Mouse (Mus musculus): ENCODE measurements around the gene Usp50. TPM values are rescaled to one million over a fixed set of nuclear protein-coding genes. Genes with fewer than 3 reads are reported as not detected.
A peak's percentile ranks its signal among the peaks of the same experiment; 100 is the strongest.

The Usp50 gene
- polyA plus RNA-seq, 1 experiment: 1.5 TPM

- 49% methylated on average over 2 of the region's 2 CpGs for WGBS
- Histone ChIP-seq H3K4me1 (ENCODE audit: control insufficient read depth, insufficient read depth, low read length) (peaks cover 2% of the 10 kb centered on the region; the same call in 1 of the 2 replicates), H3K27ac (ENCODE audit: insufficient read depth, low read depth, low read length) (peak overlapping the region; percentile 76), H3K4me3 (ENCODE audit: insufficient read depth, low read depth, low read length) (no peak overlapping the region), H3K27me3 (replicated peaks; ENCODE audit: control insufficient read depth, insufficient read depth, low read length) (no peaks in the 10 kb centered on the region), H3K36me3 (ENCODE audit: control insufficient read depth, insufficient read depth, low read length) (no peaks in the 10 kb centered on the region)
- TF ChIP-seq POLR2A (IDR thresholded peaks at IDR 0.05; ENCODE audit: low read depth, low read length) (no peak), CTCF (conservative IDR thresholded peaks at IDR 0.05; ENCODE audit: insufficient read depth, insufficient read length, low read depth, low read length) (no peak)
- DNase-seq: peak; percentile 51
Measured at GRCm38 (mm10) chr2:126682333-126682732, 100.9 kb downstream of the Usp50 start.

DNA sequence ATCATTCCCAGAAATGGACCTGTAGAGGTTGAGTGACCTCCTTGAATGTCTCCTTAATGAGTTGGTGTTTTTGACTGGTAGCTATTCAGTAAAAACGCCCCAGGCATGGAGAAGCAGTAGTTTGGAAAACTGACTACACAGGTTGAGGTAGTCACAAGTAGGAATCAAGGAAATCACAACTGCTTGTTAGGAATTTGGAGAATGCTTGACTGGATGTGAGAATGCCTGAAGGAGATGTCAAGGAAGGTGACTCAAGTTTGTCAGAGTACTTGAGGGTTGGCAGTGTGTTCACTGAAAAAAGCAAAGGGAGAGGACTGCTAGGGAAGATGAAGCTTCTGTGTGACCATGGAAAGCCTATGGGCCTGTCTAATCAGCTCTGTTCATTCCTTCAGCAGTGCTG lies 105.9 kb downstream of the Usp50 start:
- no peak for DNase-seq
- WGBS: 57% methylated on average over 1 of the region's 1 CpGs
- no peak overlapping the region for H3K4me3 ChIP-seq (ENCODE audit: insufficient read depth, low read depth, low read length)
- 0 out of 2 replicates have a peak overlapping the region, but pooled peaks have one; percentile 20 for H3K27ac ChIP-seq (ENCODE audit: insufficient read depth, low read depth, low read length)
- no peak for TF ChIP-seq POLR2A (IDR thresholded peaks at IDR 0.05; ENCODE audit: low read depth, low read length)
- no peak for TF ChIP-seq CTCF (conservative IDR thresholded peaks at IDR 0.05; ENCODE audit: insufficient read depth, insufficient read length, low read depth, low read length)
- H3K4me1 ChIP-seq (ENCODE audit: control insufficient read depth, insufficient read depth, low read length): peaks cover 12% of the 10 kb centered on the region
- no peaks in the 10 kb centered on the region for H3K27me3 ChIP-seq (replicated peaks; ENCODE audit: control insufficient read depth, insufficient read depth, low read length)
- no peaks in the 10 kb centered on the region for H3K36me3 ChIP-seq (ENCODE audit: control insufficient read depth, insufficient read depth, low read length)

DNA sequence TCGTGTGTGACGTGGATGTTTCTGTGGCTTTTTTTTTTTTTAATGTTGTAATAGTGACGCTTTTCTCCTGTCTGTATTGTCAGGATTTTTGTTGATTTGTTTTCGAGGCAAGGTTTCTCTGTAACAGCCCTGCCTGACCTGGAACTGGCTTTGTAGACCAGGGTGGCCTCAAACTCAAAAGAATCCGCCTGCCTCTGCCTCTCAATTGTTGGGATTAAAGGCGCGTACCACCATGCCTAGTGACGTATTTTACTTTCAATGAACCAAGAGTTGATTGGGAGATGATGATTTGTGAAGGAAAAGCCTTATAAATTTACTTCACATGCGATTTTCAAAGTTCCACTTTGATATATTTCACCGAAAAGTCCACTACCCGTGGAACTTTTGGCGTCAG lies 107.2 kb downstream of the Usp50 start, which contains the start of gene Gabpb1:
Gene Gabpb1, minus strand, starts transcription at position 216 of the 394 bp plus-strand sequence.
- no peaks in the 10 kb centered on the region for H3K27me3 ChIP-seq (replicated peaks; ENCODE audit: control insufficient read depth, insufficient read depth, low read length)
- TF ChIP-seq POLR2A (IDR thresholded peaks at IDR 0.05; ENCODE audit: low read depth, low read length) (no peak), CTCF (conservative IDR thresholded peaks at IDR 0.05; ENCODE audit: insufficient read depth, insufficient read length, low read depth, low read length) (no peak)
- H3K4me3 ChIP-seq (ENCODE audit: insufficient read depth, low read depth, low read length): peak within 1 kb of the TSS; percentile 86
- H3K36me3 ChIP-seq (ENCODE audit: control insufficient read depth, insufficient read depth, low read length): no peaks in the 10 kb centered on the region
- 18% methylated on average over 12 of the region's 12 CpGs for WGBS
- peaks cover 15% of the 10 kb centered on the region for H3K4me1 ChIP-seq (ENCODE audit: control insufficient read depth, insufficient read depth, low read length)
- H3K27ac ChIP-seq (ENCODE audit: insufficient read depth, low read depth, low read length): peak within 1 kb of the TSS; percentile 94
- DNase-seq: no peak

- Histone ChIP-seq H3K27ac (ENCODE audit: insufficient read depth, low read depth, low read length) (peak overlapping the region; percentile 94), H3K4me3 (ENCODE audit: insufficient read depth, low read depth, low read length) (peak overlapping the region; percentile 86), H3K4me1 (ENCODE audit: control insufficient read depth, insufficient read depth, low read length) (peaks cover 15% of the 10 kb centered on the region), H3K36me3 (ENCODE audit: control insufficient read depth, insufficient read depth, low read length) (no peaks in the 10 kb centered on the region), H3K27me3 (replicated peaks; ENCODE audit: control insufficient read depth, insufficient read depth, low read length) (no peaks in the 10 kb centered on the region)
- WGBS: under 1% methylated on average over 99 of the region's 99 CpGs
- TF ChIP-seq CTCF (conservative IDR thresholded peaks at IDR 0.05; ENCODE audit: insufficient read depth, insufficient read length, low read depth, low read length) (no peak), POLR2A (IDR thresholded peaks at IDR 0.05; ENCODE audit: low read depth, low read length) (peak; percentile 83)
- DNase-seq: peak; percentile 93
Measured at GRCm38 (mm10) chr2:126675169-126676121, 107.8 kb downstream of the Usp50 start.

DNA sequence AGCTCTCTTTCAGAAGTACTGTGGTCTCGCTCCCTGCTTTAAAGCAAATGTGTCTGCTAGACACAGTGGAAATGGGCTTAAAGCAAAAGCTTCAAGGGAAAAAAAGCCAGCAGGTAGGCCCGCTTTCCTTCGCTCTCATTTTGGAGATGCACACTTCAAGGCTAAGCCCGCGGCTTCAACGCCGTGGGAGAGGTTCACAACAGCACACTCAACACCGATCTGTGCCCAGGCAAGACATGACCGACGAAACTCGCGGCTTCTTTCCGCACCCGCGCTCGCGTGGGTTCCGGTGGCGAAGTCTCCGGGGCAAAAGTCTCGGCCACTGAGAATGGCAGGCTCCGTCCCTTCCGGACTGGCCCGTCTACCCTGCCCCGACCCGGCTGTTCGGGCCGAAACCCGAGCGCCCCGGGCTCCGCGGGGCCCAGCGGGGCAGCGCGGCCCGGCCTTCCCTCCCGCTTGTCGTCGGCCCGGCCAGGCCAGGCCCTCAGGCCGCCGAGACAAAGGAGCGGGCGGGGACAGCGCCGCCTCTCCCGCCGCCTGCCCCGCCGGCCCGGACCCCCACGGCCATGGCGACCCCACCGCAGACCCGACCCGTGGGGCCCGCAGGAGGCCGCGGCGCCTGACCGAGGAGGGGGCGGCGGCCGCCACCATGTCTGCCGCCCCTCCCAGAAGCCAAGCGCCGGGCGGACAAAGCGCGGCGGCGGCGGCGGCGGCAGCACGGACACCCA lies 108.7 kb downstream of the Usp50 start:
- under 1% methylated on average over 75 of the region's 77 CpGs for WGBS
- DNase-seq: peak; percentile 66
- Histone ChIP-seq H3K36me3 (ENCODE audit: control insufficient read depth, insufficient read depth, low read length) (no peaks in the 10 kb centered on the region), H3K27me3 (replicated peaks; ENCODE audit: control insufficient read depth, insufficient read depth, low read length) (no peaks in the 10 kb centered on the region), H3K27ac (ENCODE audit: insufficient read depth, low read depth, low read length) (peak overlapping the region; percentile 94), H3K4me1 (ENCODE audit: control insufficient read depth, insufficient read depth, low read length) (peaks cover 17% of the 10 kb centered on the region), H3K4me3 (ENCODE audit: insufficient read depth, low read depth, low read length) (peak overlapping the region; percentile 86)
- no peak for TF ChIP-seq CTCF (conservative IDR thresholded peaks at IDR 0.05; ENCODE audit: insufficient read depth, insufficient read length, low read depth, low read length)
- TF ChIP-seq POLR2A (IDR thresholded peaks at IDR 0.05; ENCODE audit: low read depth, low read length): no peak

DNA sequence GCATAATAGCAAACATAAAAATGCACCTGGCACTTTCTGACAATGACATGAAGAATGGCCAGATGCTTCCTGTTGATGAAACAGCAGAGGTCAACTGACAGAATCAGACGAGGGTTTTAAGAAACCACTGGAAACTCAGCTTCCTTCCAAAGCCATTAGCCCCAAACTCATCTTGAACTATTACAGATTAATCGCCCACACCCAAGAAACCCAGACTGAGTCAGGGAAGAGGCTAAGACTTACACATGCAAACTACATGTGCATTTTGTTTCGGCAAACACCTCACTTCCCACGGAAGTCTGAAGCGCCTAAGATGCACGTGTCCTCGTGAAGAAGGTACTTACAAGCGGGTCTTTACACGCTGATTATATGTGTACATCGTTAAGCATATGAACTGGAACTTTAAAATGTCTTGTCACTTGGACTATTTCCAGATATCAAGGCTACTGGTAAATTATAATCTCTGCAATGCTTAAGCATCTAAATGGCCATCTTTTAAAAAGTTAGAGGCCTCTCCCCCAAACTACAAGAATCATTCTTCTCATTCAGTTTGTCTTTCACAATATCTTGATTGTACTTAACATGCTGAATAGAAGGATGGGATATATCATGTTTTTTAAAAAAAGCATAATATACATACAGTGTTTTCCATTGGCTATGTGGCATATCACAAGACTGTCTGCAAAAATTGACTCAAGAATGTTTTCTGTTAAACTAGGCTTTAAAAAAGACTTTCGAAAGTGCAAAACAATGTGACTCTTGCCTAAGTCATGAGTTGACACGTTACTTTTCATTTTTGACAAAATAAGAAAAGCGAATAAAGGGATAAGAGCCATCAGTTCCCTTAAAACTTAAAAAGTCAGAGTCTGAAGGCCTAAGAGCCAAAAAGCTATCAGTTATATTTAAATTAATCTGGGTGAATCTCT lies 109.7 kb downstream of the Usp50 start:
- 29% methylated on average over 13 of the region's 13 CpGs for WGBS
- no peaks in the 10 kb centered on the region for H3K36me3 ChIP-seq (ENCODE audit: control insufficient read depth, insufficient read depth, low read length)
- TF ChIP-seq POLR2A (IDR thresholded peaks at IDR 0.05; ENCODE audit: low read depth, low read length) (no peak), CTCF (conservative IDR thresholded peaks at IDR 0.05; ENCODE audit: insufficient read depth, insufficient read length, low read depth, low read length) (no peak)
- peak overlapping the region; percentile 86 for H3K4me3 ChIP-seq (ENCODE audit: insufficient read depth, low read depth, low read length)
- H3K27me3 ChIP-seq (replicated peaks; ENCODE audit: control insufficient read depth, insufficient read depth, low read length): no peaks in the 10 kb centered on the region
- H3K27ac ChIP-seq (ENCODE audit: insufficient read depth, low read depth, low read length): peak overlapping the region; percentile 86; the same call in 1 of the 2 replicates
- H3K4me1 ChIP-seq (ENCODE audit: control insufficient read depth, insufficient read depth, low read length): peaks cover 18% of the 10 kb centered on the region
- DNase-seq: peak; percentile 34

Measured in kidney, adult 2 months (tissue).